Mouse (Mus musculus) heart, postnatal 36 days (tissue): ENCODE results near the gene Fam83e. TPM values are rescaled to one million over a fixed set of nuclear protein-coding genes. Genes with fewer than 3 reads are reported as not detected.

Source experiments
- DNase-seq, 2 experiments: peaks; one replicate each; pipeline ENCODE4 v3.0.0; 2021 to 2022
- intact Hi-C: fragments of 180-260 bp; cut with DNase I; formaldehyde crosslinking; loops from one replicate; pipeline ENCODE4 v1.15.1; 2025
- total RNA-seq, 2 experiments: library from RNA; stranded (reverse); gene quantifications; 2 replicates each; pipeline ENCODE4 v1.2.3; 2021

Fam83e gene
- total RNA-seq, 2 experiments from 2014 or later: 0.17 to 0.30 TPM

- intact Hi-C loops: no loop called here
- no peak for DNase-seq
These were observed 50.1 kb downstream of the Fam83e start for GRCm38 (mm10) chr7:45771101-45771500.

GRCm38 (mm10) chr7:45775237-45775636 lies 54.2 kb downstream of the Fam83e start:
- no peak for DNase-seq
- intact Hi-C loops: no loop called here

Other genes with a start within 250 kb of the Fam83e start
- gene Tulp2, start 239.3 kb upstream of the Fam83e start, total RNA-seq: under 1 TPM in 1 of 2 experiments, not detected in 1; 0.16 TPM
- 1 to 10 TPM; 5.4 to 5.8 TPM for gene Gm45808, start 234.4 kb upstream of the Fam83e start, total RNA-seq
- gene Dhdh, start 232.4 kb upstream of the Fam83e start, total RNA-seq: 1 to 10 TPM; 7.6 to 7.7 TPM
- 100 to 1,000 TPM; 140 to 148 TPM for gene Nucb1, start 210.8 kb upstream of the Fam83e start, total RNA-seq
- 10 to 100 TPM; 32.0 to 32.9 TPM for gene Ppp1r15a, start 194.9 kb upstream of the Fam83e start, total RNA-seq
- gene Plekha4, start 194.9 kb upstream of the Fam83e start, total RNA-seq: 1 to 10 TPM; 2.7 to 3.2 TPM
- gene Hsd17b14, start 166.3 kb upstream of the Fam83e start, total RNA-seq: under 1 TPM; 0.41 to 0.67 TPM
- 100 to 1,000 TPM; 232 to 235 TPM for gene Bcat2, start 151.1 kb upstream of the Fam83e start, total RNA-seq
- not detected for gene Fgf21, start 105.7 kb upstream of the Fam83e start, total RNA-seq
- not detected for gene Fut1, start 103.9 kb upstream of the Fam83e start, total RNA-seq
- under 1 TPM in 1 of 2 experiments, not detected in 1; 0.30 TPM for gene Izumo1, start 99.4 kb upstream of the Fam83e start, total RNA-seq
- gene Rasip1, start 93.7 kb upstream of the Fam83e start, total RNA-seq: 10 to 100 TPM; 30.0 to 31.8 TPM
- gene Mamstr, start 81.2 kb upstream of the Fam83e start, total RNA-seq: 1 to 10 TPM; 4.3 to 7.5 TPM
- 1 to 10 TPM in 1 of 2 experiments, under 1 TPM in 1; 0.28 to 2.0 TPM for gene Fut2, start 54.8 kb upstream of the Fam83e start, total RNA-seq
- under 1 TPM in 1 of 2 experiments, not detected in 1; 0.22 TPM for gene Ntn5, start 37.2 kb upstream of the Fam83e start, total RNA-seq
- gene Sec1, start 26.8 kb upstream of the Fam83e start, total RNA-seq: under 1 TPM in 1 of 2 experiments, not detected in 1; 0.22 TPM
- 1 to 10 TPM; 6.2 to 6.7 TPM for gene Car11, start 21.4 kb upstream of the Fam83e start, total RNA-seq
- 100 to 1,000 TPM in 1 of 2 experiments, 10 to 100 TPM in 1; 44.4 to 158 TPM for gene Dbp, start 16.1 kb upstream of the Fam83e start, total RNA-seq
- gene Rpl18, start 5.8 kb upstream of the Fam83e start, total RNA-seq: 100 to 1,000 TPM; 550 to 591 TPM
- gene Sphk2, start 3.2 kb upstream of the Fam83e start, total RNA-seq: 10 to 100 TPM; 16.2 to 18.7 TPM
- not detected for gene Spaca4, start 4.6 kb downstream of the Fam83e start, total RNA-seq
- gene Lmtk3, start 62.5 kb downstream of the Fam83e start, total RNA-seq: under 1 TPM; 0.14 TPM
- gene Sult2b1, start 63.5 kb downstream of the Fam83e start, total RNA-seq: not detected
- 10 to 100 TPM; 67.2 to 73.0 TPM for gene Cyth2, start 93.4 kb downstream of the Fam83e start, total RNA-seq
- under 1 TPM; 0.67 to 0.98 TPM for gene Kcnj14, start 103.6 kb downstream of the Fam83e start, total RNA-seq
- 10 to 100 TPM; 11.5 to 11.6 TPM for gene Grwd1, start 109.7 kb downstream of the Fam83e start, total RNA-seq
- gene Kdelr1, start 151.6 kb downstream of the Fam83e start, total RNA-seq: 100 to 1,000 TPM; 118 TPM
- gene Grin2d, start 157.2 kb downstream of the Fam83e start, total RNA-seq: under 1 TPM; 0.38 to 0.44 TPM
- gene Syngr4, start 175.5 kb downstream of the Fam83e start, total RNA-seq: not detected
- 100 to 1,000 TPM; 115 to 120 TPM for gene Tmem143, start 175.7 kb downstream of the Fam83e start, total RNA-seq
- gene Emp3, start 200.2 kb downstream of the Fam83e start, total RNA-seq: 10 to 100 TPM; 20.8 to 26.8 TPM
- 1 to 10 TPM in 1 of 2 experiments, under 1 TPM in 1; 0.98 to 1.1 TPM for gene Ccdc114, start 202.9 kb downstream of the Fam83e start, total RNA-seq